Mouse (Mus musculus) kidney, postnatal 0 days (tissue): ENCODE data around the gene Gm49383. TPM values are rescaled to one million over a fixed set of nuclear protein-coding genes. Genes with fewer than 3 reads are reported as not detected.
A peak's percentile ranks its signal among the peaks of the same experiment; 100 is the strongest.

ENCODE experiments used
- ATAC-seq: fragments of 200-750 bp; cut with Nextera tagmentation; replicated peaks from 2 replicates; pipeline ENCODE4 v1.8.0; 2017; ENCODE audit warnings: low read depth, moderate number of reproducible peaks, moderate TSS enrichment, moderate library complexity; ENCODE audit not compliant: low FRiP score
- DNase-seq: peaks from one replicate; pipeline ENCODE4 v3.0.0-alpha.2; 2016; ENCODE audit warnings: low spot score
- H3K27ac ChIP-seq: fragments of 300-500 bp; sonication (generic); 2 replicates; pipeline ENCODE4 v1.5.1; 2014; ENCODE audit warnings: mild to moderate bottlenecking
- H3K27me3 ChIP-seq: fragments of 300-500 bp; sonication (generic); 2 replicates; pipeline ENCODE4 v1.6.1; 2014; ENCODE audit warnings: low read length, mixed read lengths; ENCODE audit not compliant: insufficient read depth
- H3K36me3 ChIP-seq: fragments of 300-500 bp; sonication (generic); 2 replicates; pipeline ENCODE4 v1.6.1; 2014; ENCODE audit warnings: low read length, mixed read lengths; ENCODE audit not compliant: insufficient read depth
- H3K4me1 ChIP-seq: fragments of 300-500 bp; sonication (generic); replicated peaks from 2 replicates; pipeline ENCODE4 v1.6.1; 2014; ENCODE audit warnings: antibody characterized with exemption, low read length, mixed read lengths; ENCODE audit not compliant: insufficient read depth
- H3K4me2 ChIP-seq: fragments of 300-500 bp; sonication (generic); 2 replicates; pipeline ENCODE4 v1.6.1; 2014; ENCODE audit warnings: mild to moderate bottlenecking, low read length, moderate library complexity, mixed read lengths
- H3K4me3 ChIP-seq: fragments of 300-500 bp; sonication (generic); replicated peaks from 2 replicates; pipeline ENCODE4 v1.5.1; 2014; ENCODE audit warnings: low read depth, low read length
- H3K9ac ChIP-seq: fragments of 300-500 bp; sonication (generic); 2 replicates; pipeline ENCODE4 v1.6.1; 2014; ENCODE audit warnings: low read depth, low read length
- H3K9me3 ChIP-seq: fragments of 300-500 bp; sonication (generic); replicated peaks from 2 replicates; pipeline ENCODE4 v1.6.1; 2016; ENCODE audit warnings: low read length, inconsistent platforms, mixed read lengths
- CTCF ChIP-seq: IDR thresholded peaks from 2 replicates; pipeline ENCODE4 v1.5.1; 2016; ENCODE audit warnings: antibody characterized with exemption, low read depth, mild to moderate bottlenecking, moderate library complexity
- WGBS: fragments of 180-500 bp; shearing (Covaris S2); extraction: QIAGEN DNeasy Blood & Tissue Kit; methylation state at CpG from one replicate; pipeline ENCODE4 v1.1.7; 2014; 5-methylcytosine and 5-hydroxymethylcytosine counted together
- polyA plus RNA-seq: library from polyadenylated mRNA; unstranded; fragments of >200 nt; fragmentation: Nextera tagmentation; extraction: Ambion mirVana; gene quantifications from 2 replicates; pipeline ENCODE4 v1.2.1, GENCODE M21; 2015

Gene Gm49383
- polyA plus RNA-seq, 1 experiment from 2014 or later, result 15.2 TPM

DNA sequence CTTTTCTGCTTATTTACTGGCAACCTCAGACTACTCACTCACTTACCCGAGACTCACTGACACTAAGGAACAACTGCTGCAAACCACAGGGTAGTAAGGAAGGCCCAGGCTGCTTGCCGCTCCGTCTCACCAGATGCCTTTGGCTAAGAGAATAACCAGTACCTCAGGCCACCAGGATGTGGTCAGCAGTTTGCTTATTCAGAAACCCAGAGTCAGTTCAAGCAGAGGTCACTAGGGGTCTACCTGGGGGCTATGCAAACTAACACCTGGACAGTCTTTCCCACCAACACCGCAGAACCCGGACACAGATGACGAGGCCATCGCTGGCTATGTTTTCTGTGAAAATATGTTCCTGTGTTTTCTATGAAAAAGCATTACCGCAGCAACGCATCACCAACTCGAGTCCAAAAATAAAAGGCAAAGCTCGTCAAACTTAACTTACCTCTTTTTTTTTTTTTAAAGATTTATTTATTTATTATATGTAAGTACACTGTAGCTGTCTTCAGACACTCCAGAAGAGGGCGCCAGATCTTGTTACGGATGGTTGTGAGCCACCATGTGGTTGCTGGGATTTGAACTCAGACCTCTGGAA lies 16.4 kb upstream of the Gm49383 start:
- Histone ChIP-seq H3K27me3 (no peaks in the 10 kb centered on the region), H3K27ac (no peak overlapping the region), H3K9me3 (no peaks in the 10 kb centered on the region), H3K9ac (no peak overlapping the region), H3K4me3 (no peak overlapping the region), H3K4me2 (no peak overlapping the region), H3K36me3 (peaks cover 22% of the 10 kb centered on the region; the same call in 1 of the 2 replicates), H3K4me1 (no peaks in the 10 kb centered on the region)
- WGBS, result 92% methylated on average over 13 of the region's 13 CpGs
- TF ChIP-seq CTCF, result peak; percentile 24; the same call in 1 of the 2 replicates
- ATAC-seq, result no peak
- no peak for DNase-seq

DNA sequence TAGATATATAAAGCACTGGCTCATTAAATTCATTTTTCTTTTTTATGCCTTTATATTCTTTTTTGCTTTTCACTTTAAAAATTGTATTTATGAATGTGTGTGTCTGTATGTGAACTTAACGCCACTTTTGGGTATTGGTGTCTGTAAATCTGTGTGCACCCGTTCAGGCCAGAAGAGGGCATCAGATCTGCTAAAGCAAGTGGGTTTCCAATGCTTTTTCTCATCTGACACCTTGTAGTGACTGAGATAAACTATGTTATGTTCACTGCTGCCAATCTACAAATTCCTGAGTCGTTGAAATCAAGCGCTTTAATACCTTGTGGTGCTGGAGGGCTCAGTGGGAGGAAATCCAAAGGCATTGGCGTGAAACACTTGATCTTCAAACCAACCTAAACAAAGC lies 14.2 kb upstream of the Gm49383 start:
- ATAC-seq (no peak), DNase-seq (peak; percentile 35)
- 81% methylated on average over 5 of the region's 5 CpGs for WGBS
- no peaks in the 10 kb centered on the region for H3K9me3 ChIP-seq
- H3K4me2 ChIP-seq, result no peak overlapping the region
- peak; percentile 69 for TF ChIP-seq CTCF
- peaks cover 23% of the 10 kb centered on the region; the same call in 1 of the 2 replicates for H3K36me3 ChIP-seq
- no peaks in the 10 kb centered on the region for H3K4me1 ChIP-seq
- H3K9ac ChIP-seq, result no peak overlapping the region
- H3K4me3 ChIP-seq, result no peak overlapping the region
- H3K27me3 ChIP-seq, result no peaks in the 10 kb centered on the region
- no peak overlapping the region for H3K27ac ChIP-seq

DNA sequence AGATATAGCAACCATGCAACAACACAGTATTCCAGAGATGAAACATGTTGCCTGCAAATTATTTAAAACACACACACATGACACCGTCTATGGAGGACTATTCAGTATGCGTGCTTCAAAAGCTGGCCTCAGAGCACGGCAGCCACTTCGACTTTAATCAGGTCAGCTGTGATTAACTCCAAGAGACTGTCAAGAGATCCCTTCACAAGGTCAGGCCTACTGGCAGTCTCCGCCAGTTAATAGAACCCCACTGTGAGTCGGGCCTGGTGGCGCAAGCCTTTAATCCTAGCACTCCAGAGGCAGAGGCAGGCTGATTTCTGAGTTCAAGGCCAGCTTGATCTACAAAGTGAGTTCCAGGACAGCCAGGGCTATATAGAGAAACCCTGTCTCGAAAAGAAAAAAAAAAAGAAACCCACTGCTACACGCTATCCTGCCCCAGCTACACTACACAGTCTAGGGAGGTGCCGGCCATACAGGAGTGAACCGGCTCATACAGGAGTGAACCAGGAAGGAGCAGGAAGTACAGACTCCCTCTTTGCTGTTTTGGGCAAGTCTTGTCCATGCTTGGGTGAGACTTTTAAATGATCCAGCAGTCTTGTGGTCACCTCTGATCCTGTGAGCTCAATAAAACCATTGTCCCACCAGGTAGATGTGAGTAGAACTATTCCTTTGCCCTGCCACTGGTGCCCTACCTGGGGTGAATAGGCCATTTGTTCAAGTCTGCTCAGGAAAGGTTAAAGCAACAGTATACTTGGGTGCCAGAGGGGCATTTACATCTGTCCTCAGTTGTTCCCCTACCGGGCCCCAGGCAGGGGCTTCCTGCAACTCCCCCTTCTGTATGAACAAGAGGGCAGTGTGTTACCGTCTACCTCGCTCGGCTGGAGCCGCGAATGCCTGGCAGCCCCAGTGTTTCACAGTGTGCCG lies 13.4 kb upstream of the Gm49383 start:
- no peaks in the 10 kb centered on the region for H3K27me3 ChIP-seq
- H3K9ac ChIP-seq, result no peak overlapping the region
- H3K4me1 ChIP-seq, result no peaks in the 10 kb centered on the region
- no peak overlapping the region for H3K4me2 ChIP-seq
- no peak overlapping the region for H3K4me3 ChIP-seq
- H3K9me3 ChIP-seq, result no peaks in the 10 kb centered on the region
- TF ChIP-seq CTCF, result no peak
- peaks cover 23% of the 10 kb centered on the region; the same call in 1 of the 2 replicates for H3K36me3 ChIP-seq
- ATAC-seq, result peak; percentile 26; the same call in 1 of the 2 replicates
- no peak for DNase-seq
- WGBS, result 84% methylated on average over 18 of the region's 18 CpGs
- H3K27ac ChIP-seq, result no peak overlapping the region

DNA sequence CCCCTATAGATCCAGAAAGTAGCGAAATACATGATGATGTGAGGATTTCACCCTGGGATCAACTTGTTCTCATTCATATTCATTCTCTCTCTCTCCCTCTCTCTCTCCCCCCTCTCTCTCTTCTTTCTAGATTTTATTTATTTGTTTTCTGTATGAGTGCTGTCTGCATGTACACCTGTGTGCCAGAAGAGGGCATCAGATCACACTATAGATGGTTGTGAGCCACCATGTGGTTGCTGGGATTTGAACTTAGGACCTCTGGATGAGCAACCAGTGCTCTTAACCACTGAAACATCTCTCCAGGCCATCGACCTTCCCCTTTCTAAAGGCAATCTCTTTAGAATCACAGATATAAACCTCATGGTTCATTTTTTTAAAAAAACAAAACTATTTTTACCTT lies 11.6 kb upstream of the Gm49383 start:
- 96% methylated on average over 2 of the region's 2 CpGs for WGBS
- no peak overlapping the region for H3K9ac ChIP-seq
- peak; percentile 50 for TF ChIP-seq CTCF
- H3K4me1 ChIP-seq, result no peaks in the 10 kb centered on the region
- no peak overlapping the region for H3K27ac ChIP-seq
- no peak for ATAC-seq
- H3K36me3 ChIP-seq, result peaks cover 19% of the 10 kb centered on the region; the same call in 1 of the 2 replicates
- H3K27me3 ChIP-seq, result no peaks in the 10 kb centered on the region
- no peaks in the 10 kb centered on the region for H3K9me3 ChIP-seq
- DNase-seq, result no peak
- no peak overlapping the region for H3K4me3 ChIP-seq
- no peak overlapping the region for H3K4me2 ChIP-seq

DNA sequence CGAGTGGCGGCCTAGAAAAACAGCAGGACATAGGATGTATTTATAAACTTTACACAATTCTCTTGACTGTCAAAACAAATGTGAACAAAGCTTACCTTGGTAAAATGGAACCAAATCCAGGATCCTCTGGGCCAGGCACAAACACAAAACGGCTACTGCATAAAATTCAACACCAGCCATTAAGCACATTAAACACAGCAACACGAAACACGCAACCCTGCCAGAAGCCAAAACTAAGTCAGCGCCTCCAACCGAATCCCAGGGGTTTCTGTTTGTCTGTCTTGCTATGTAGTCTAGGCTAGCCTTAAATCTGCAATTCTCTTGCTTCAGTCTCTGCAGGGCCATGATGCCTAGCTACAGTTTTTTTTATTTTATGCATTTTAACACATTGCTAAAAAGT lies 11.0 kb upstream of the Gm49383 start:
- Histone ChIP-seq H3K9ac (no peak overlapping the region), H3K4me3 (no peak overlapping the region), H3K4me2 (no peak overlapping the region), H3K27ac (no peak overlapping the region), H3K9me3 (no peaks in the 10 kb centered on the region), H3K36me3 (0 out of 2 replicates have a peak, but pooled peaks cover 15% of the 10 kb centered on the region), H3K4me1 (no peaks in the 10 kb centered on the region), H3K27me3 (no peaks in the 10 kb centered on the region)
- WGBS, result 95% methylated on average over 7 of the region's 7 CpGs
- DNase-seq (no peak), ATAC-seq (no peak)
- TF ChIP-seq CTCF, result no peak

DNA sequence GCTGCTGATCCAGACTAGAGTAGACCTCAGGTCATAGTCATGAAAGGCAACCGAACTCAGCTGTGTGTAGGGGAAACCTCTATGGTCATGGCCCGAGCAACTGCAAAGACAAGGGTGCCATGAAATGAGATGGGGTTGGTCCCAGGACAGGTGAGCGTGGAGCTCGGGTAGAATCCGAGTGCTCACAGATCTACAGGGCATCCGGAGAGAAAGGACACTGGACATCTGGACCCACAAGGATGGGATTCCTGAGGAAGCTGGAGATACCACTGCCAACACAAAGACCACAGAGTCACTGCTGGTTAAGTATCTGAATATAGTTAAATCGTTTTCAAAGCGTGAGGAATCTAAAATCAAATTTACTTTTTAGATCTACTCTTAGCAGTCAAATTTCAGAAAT lies 10.5 kb upstream of the Gm49383 start:
- no peaks in the 10 kb centered on the region for H3K9me3 ChIP-seq
- TF ChIP-seq CTCF, result no peak
- no peak overlapping the region for H3K4me3 ChIP-seq
- DNase-seq, result no peak
- ATAC-seq, result no peak
- H3K9ac ChIP-seq, result no peak overlapping the region
- no peak overlapping the region for H3K4me2 ChIP-seq
- peaks cover 15% of the 10 kb centered on the region; the same call in 1 of the 2 replicates for H3K36me3 ChIP-seq
- H3K27ac ChIP-seq, result no peak overlapping the region
- no peaks in the 10 kb centered on the region for H3K4me1 ChIP-seq
- 89% methylated on average over 8 of the region's 8 CpGs for WGBS
- H3K27me3 ChIP-seq, result no peaks in the 10 kb centered on the region
